Mouse (Mus musculus) testis, adult 2 months (tissue): Measurements from ENCODE around the gene Rapgef2.

Source experiments
- CTCF ChIP-seq: fragments of 200-500 bp; IDR thresholded peaks from 2 replicates; pipeline ENCODE4 v1.5.1; 2012; ENCODE audit warnings: low read depth, mild to moderate bottlenecking, inconsistent platforms, low read length, moderate library complexity; ENCODE audit not compliant: control insufficient read depth, insufficient read depth, insufficient replicate concordance
- POLR2A ChIP-seq: fragments of 200-500 bp; IDR thresholded peaks from 2 replicates; pipeline ENCODE4 v1.6.1; 2012; ENCODE audit warnings: low read depth, mild to moderate bottlenecking, inconsistent platforms, low read length, moderate library complexity; ENCODE audit not compliant: control insufficient read depth

GRCm38 (mm10) chr3:79066455-79067055 lies 219.8 kb downstream of the Rapgef2 start:
- no peak for TF ChIP-seq CTCF
- TF ChIP-seq POLR2A = no peak
